Mouse (Mus musculus) embryonic fibroblast, embryonic 13.5 days (primary cell): ENCODE results near the gene Naif1.
A peak's percentile ranks its signal among the peaks of the same experiment; 100 is the strongest.

Experiments
- CTCF ChIP-seq: IDR thresholded peaks from 2 replicates; pipeline ENCODE4 v1.5.1; 2011; ENCODE audit warnings: mild to moderate bottlenecking, control low read depth, low read length, moderate library complexity, borderline replicate concordance; ENCODE audit not compliant: insufficient read depth
- POLR2A ChIP-seq: IDR thresholded peaks from 2 replicates; pipeline ENCODE4 v1.6.1; 2011; ENCODE audit warnings: low read depth, mild to moderate bottlenecking, control low read depth, low read length, moderate library complexity

DNA sequence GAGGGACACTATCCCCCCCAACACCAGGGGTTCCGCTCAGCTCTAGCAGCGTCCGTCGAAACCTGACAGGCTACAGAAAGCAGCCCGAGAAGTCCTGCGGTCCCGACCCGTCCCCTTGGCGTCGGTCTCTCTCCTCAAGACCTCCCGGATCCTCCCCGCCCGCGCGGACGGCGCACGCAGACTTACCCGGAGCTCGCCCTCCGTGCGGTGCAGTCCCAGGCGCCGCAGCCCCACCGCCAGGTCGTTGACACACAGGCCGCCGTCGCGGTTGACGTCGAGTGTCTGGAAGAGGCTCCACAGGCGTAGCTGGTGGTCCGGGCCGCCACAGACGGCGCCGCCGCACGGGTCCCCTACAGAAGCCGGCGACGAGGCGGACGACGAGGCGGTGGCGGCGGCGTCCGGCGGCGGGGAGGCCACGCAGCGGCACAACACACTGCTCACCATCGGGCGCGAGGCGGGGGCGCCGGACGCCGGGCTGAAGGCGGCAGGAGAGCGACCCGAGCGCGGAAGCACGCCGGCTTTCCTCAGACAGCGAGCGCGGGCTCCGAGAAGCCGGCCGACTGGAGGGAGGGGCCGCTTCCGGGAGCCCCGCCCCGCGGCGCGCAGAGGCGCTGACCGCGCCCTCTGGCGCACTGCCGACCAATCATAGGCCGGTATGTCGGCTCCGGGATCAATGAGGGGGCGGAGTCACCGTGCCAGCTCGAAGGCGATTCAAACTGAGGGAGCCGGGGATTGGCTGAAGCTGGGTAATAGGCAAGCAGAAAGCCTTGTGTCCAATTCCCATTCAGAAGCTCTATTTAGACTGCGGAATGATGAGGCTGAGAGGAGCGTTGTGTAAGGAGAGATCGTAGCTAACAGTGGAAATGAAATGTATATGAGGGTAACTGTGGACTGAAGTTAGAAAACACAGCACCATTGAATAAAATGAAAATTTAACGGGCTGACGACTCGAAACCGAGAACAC lies 906 bp downstream of the Naif1 start, which contains the start of gene Slc25a25:
- TF ChIP-seq CTCF = no peak
- TF ChIP-seq POLR2A = peak; percentile 62
